Mouse (Mus musculus) intestine, embryonic 14.5 days (tissue): ENCODE measurements around the gene Gm37240. TPM values are rescaled to one million over a fixed set of nuclear protein-coding genes. Genes with fewer than 3 reads are reported as not detected.

Source experiments
- ATAC-seq: fragments of 200-750 bp; cut with Nextera tagmentation; replicated peaks from 2 replicates; pipeline ENCODE4 v1.8.0; 2017; ENCODE audit warnings: low read depth, moderate number of reproducible peaks, moderate TSS enrichment, moderate library complexity; ENCODE audit not compliant: low FRiP score, low TSS enrichment
- DNase-seq: peaks from one replicate; pipeline ENCODE4 v3.0.0-alpha.2; 2018; ENCODE audit warnings: low spot score
- H3K27ac ChIP-seq: fragments of 300-500 bp; sonication (generic); 2 replicates; pipeline ENCODE4 v1.5.1; 2014; ENCODE audit warnings: low read depth, mild to moderate bottlenecking, control low read depth
- H3K27me3 ChIP-seq: fragments of 300-500 bp; sonication (generic); replicated peaks from 2 replicates; pipeline ENCODE4 v1.6.1; 2014; ENCODE audit warnings: low read length, control low read depth; ENCODE audit not compliant: control insufficient read depth, insufficient read depth
- H3K36me3 ChIP-seq: fragments of 300-500 bp; sonication (generic); 2 replicates; pipeline ENCODE4 v1.6.1; 2014; ENCODE audit warnings: low read length, control low read depth; ENCODE audit not compliant: control insufficient read depth, insufficient read depth
- H3K4me1 ChIP-seq: fragments of 300-500 bp; sonication (generic); replicated peaks from 2 replicates; pipeline ENCODE4 v1.6.1; 2014; ENCODE audit warnings: low read length, control low read depth, mixed read lengths; ENCODE audit not compliant: control insufficient read depth, insufficient read depth
- H3K4me2 ChIP-seq: fragments of 300-500 bp; sonication (generic); 2 replicates; pipeline ENCODE4 v1.6.1; 2014; ENCODE audit warnings: low read length
- H3K4me3 ChIP-seq: fragments of 300-500 bp; sonication (generic); 2 replicates; pipeline ENCODE4 v1.5.1; 2014; ENCODE audit warnings: low read depth, low read length, control low read depth, mixed read lengths
- H3K9ac ChIP-seq: fragments of 300-500 bp; sonication (generic); 2 replicates; pipeline ENCODE4 v1.6.1; 2014; ENCODE audit warnings: mild to moderate bottlenecking, low read length
- H3K9me3 ChIP-seq: fragments of 300-500 bp; sonication (generic); 2 replicates; pipeline ENCODE4 v1.6.1; 2016; ENCODE audit warnings: low read length, control low read depth; ENCODE audit not compliant: control insufficient read depth
- WGBS: fragments of 180-500 bp; shearing (Covaris S2); extraction: QIAGEN DNeasy Blood & Tissue Kit; methylation state at CpG from one replicate; pipeline ENCODE4 v1.1.7; 2014; 5-methylcytosine and 5-hydroxymethylcytosine counted together
- polyA plus RNA-seq: library from polyadenylated mRNA; unstranded; fragments of >200 nt; fragmentation: Nextera tagmentation; extraction: Ambion mirVana; gene quantifications from 2 replicates; pipeline ENCODE4 v1.2.1, GENCODE M21; 2014

Gm37240 gene
- polyA plus RNA-seq, 1 experiment from 2014 or later: 5.3 TPM

GRCm38 (mm10) chr3:85793166-85793565 lies 94.2 kb downstream of the Gm37240 start:
- Histone ChIP-seq H3K4me2 (no peak overlapping the region), H3K27ac (no peak overlapping the region), H3K4me3 (no peak overlapping the region), H3K36me3 (no peaks in the 10 kb centered on the region), H3K27me3 (no peaks in the 10 kb centered on the region), H3K4me1 (no peaks in the 10 kb centered on the region), H3K9ac (no peak overlapping the region), H3K9me3 (no peaks in the 10 kb centered on the region)
- 50% methylated on average over 1 of the region's 1 CpGs for WGBS
- ATAC-seq (no peak), DNase-seq (no peak)

GRCm38 (mm10) chr3:85789748-85790147 lies 97.6 kb downstream of the Gm37240 start:
- no peak for DNase-seq
- no peaks in the 10 kb centered on the region for H3K27me3 ChIP-seq
- no peak overlapping the region for H3K4me2 ChIP-seq
- H3K9ac ChIP-seq: no peak overlapping the region
- no peak overlapping the region for H3K27ac ChIP-seq
- WGBS: 81% methylated on average over 4 of the region's 4 CpGs
- H3K9me3 ChIP-seq: no peaks in the 10 kb centered on the region
- no peaks in the 10 kb centered on the region for H3K4me1 ChIP-seq
- no peak overlapping the region for H3K4me3 ChIP-seq
- no peaks in the 10 kb centered on the region for H3K36me3 ChIP-seq
- no peak for ATAC-seq

- no peaks in the 10 kb centered on the region for H3K9me3 ChIP-seq
- ATAC-seq (no peak), DNase-seq (no peak)
- no peaks in the 10 kb centered on the region for H3K27me3 ChIP-seq
- H3K4me1 ChIP-seq: no peaks in the 10 kb centered on the region
- 77% methylated on average over 8 of the region's 8 CpGs for WGBS
- no peaks in the 10 kb centered on the region for H3K36me3 ChIP-seq
- H3K4me3 ChIP-seq: no peak overlapping the region
- H3K27ac ChIP-seq: no peak overlapping the region
- no peak overlapping the region for H3K4me2 ChIP-seq
- H3K9ac ChIP-seq: no peak overlapping the region
These were observed 100.8 kb downstream of the Gm37240 start for GRCm38 (mm10) chr3:85786501-85786900.

GRCm38 (mm10) chr3:85780906-85781305 lies 106.4 kb downstream of the Gm37240 start:
- Histone ChIP-seq H3K36me3 (no peaks in the 10 kb centered on the region), H3K4me2 (no peak overlapping the region), H3K9me3 (no peaks in the 10 kb centered on the region), H3K27me3 (no peaks in the 10 kb centered on the region), H3K9ac (no peak overlapping the region), H3K4me3 (no peak overlapping the region), H3K4me1 (no peaks in the 10 kb centered on the region), H3K27ac (no peak overlapping the region)
- 81% methylated on average over 7 of the region's 7 CpGs for WGBS
- DNase-seq: no peak
- ATAC-seq: no peak

- no peaks in the 10 kb centered on the region for H3K4me1 ChIP-seq
- no peak overlapping the region for H3K4me2 ChIP-seq
- DNase-seq: no peak
- H3K9me3 ChIP-seq: no peaks in the 10 kb centered on the region
- H3K27ac ChIP-seq: no peak overlapping the region
- 67% methylated on average over 2 of the region's 2 CpGs for WGBS
- no peak overlapping the region for H3K9ac ChIP-seq
- no peaks in the 10 kb centered on the region for H3K27me3 ChIP-seq
- H3K4me3 ChIP-seq: no peak overlapping the region
- no peak for ATAC-seq
- no peaks in the 10 kb centered on the region for H3K36me3 ChIP-seq
These were observed 107.0 kb downstream of the Gm37240 start for GRCm38 (mm10) chr3:85780332-85780731.

GRCm38 (mm10) chr3:85777841-85778240 lies 109.5 kb downstream of the Gm37240 start:
- ATAC-seq (no peak), DNase-seq (no peak)
- Histone ChIP-seq H3K36me3 (no peaks in the 10 kb centered on the region), H3K4me3 (no peak overlapping the region), H3K27me3 (no peaks in the 10 kb centered on the region), H3K4me2 (no peak overlapping the region), H3K4me1 (peaks cover 7% of the 10 kb centered on the region; the same call in 1 of the 2 replicates), H3K9me3 (no peaks in the 10 kb centered on the region), H3K9ac (no peak overlapping the region), H3K27ac (no peak overlapping the region)
- 70% methylated on average over 2 of the region's 2 CpGs for WGBS

- no peak for ATAC-seq
These were observed 110.0 kb downstream of the Gm37240 start for GRCm38 (mm10) chr3:85777356-85777755.

GRCm38 (mm10) chr3:85776707-85777106 lies 110.6 kb downstream of the Gm37240 start:
- H3K4me3 ChIP-seq: no peak overlapping the region
- ATAC-seq: no peak
- H3K27me3 ChIP-seq: no peaks in the 10 kb centered on the region
- DNase-seq: no peak
- no peak overlapping the region for H3K4me2 ChIP-seq
- peaks cover 7% of the 10 kb centered on the region; the same call in 1 of the 2 replicates for H3K4me1 ChIP-seq
- no peak overlapping the region for H3K9ac ChIP-seq
- no peak overlapping the region for H3K27ac ChIP-seq
- 61% methylated on average over 10 of the region's 10 CpGs for WGBS
- H3K36me3 ChIP-seq: no peaks in the 10 kb centered on the region
- no peaks in the 10 kb centered on the region for H3K9me3 ChIP-seq

More at GRCm38 (mm10) chr3:85777356-85777755, 110.0 kb downstream of the Gm37240 start:
- Histone ChIP-seq H3K36me3 (no peaks in the 10 kb centered on the region), H3K9ac (no peak overlapping the region), H3K4me2 (no peak overlapping the region), H3K4me3 (no peak overlapping the region), H3K9me3 (no peaks in the 10 kb centered on the region), H3K4me1 (peaks cover 7% of the 10 kb centered on the region; the same call in 1 of the 2 replicates), H3K27ac (no peak overlapping the region), H3K27me3 (no peaks in the 10 kb centered on the region)
- 76% methylated on average over 4 of the region's 4 CpGs for WGBS
- no peak for DNase-seq

- no peak overlapping the region for H3K27ac ChIP-seq
- no peak overlapping the region for H3K4me2 ChIP-seq
- 70% methylated on average over 6 of the region's 6 CpGs for WGBS
- no peaks in the 10 kb centered on the region for H3K36me3 ChIP-seq
- no peak overlapping the region for H3K4me3 ChIP-seq
- H3K4me1 ChIP-seq: peaks cover 7% of the 10 kb centered on the region; the same call in 1 of the 2 replicates
- no peak overlapping the region for H3K9ac ChIP-seq
- no peaks in the 10 kb centered on the region for H3K9me3 ChIP-seq
- no peaks in the 10 kb centered on the region for H3K27me3 ChIP-seq
- DNase-seq (no peak), ATAC-seq (no peak)
These were observed 111.2 kb downstream of the Gm37240 start for GRCm38 (mm10) chr3:85776126-85776525.
